Mouse (Mus musculus): Measurements from ENCODE around the gene Iqgap2.

The Iqgap2 gene

DNA sequence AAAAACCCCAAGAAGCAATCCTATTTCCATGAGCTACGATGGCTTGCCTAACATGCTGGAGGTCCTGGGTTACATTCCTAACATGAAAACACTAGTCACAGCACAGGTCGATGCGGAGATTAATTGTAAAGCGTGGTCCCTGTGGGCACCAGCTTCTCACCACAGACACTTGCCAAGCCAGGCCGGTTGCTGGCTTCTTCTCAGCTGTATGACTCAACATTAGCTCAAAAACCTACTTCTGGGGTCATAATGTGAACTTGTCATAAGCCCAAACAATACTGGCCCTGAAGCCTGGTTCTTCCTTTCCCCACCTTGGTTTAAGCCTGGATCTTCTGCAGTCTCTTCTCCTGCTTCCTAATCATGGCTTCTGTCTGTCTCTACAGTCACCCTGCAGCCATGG lies 306.8 kb downstream of the Iqgap2 start:
- DNase-seq (ENCODE audit: low spot score in 2 of 2) = no peak

DNA sequence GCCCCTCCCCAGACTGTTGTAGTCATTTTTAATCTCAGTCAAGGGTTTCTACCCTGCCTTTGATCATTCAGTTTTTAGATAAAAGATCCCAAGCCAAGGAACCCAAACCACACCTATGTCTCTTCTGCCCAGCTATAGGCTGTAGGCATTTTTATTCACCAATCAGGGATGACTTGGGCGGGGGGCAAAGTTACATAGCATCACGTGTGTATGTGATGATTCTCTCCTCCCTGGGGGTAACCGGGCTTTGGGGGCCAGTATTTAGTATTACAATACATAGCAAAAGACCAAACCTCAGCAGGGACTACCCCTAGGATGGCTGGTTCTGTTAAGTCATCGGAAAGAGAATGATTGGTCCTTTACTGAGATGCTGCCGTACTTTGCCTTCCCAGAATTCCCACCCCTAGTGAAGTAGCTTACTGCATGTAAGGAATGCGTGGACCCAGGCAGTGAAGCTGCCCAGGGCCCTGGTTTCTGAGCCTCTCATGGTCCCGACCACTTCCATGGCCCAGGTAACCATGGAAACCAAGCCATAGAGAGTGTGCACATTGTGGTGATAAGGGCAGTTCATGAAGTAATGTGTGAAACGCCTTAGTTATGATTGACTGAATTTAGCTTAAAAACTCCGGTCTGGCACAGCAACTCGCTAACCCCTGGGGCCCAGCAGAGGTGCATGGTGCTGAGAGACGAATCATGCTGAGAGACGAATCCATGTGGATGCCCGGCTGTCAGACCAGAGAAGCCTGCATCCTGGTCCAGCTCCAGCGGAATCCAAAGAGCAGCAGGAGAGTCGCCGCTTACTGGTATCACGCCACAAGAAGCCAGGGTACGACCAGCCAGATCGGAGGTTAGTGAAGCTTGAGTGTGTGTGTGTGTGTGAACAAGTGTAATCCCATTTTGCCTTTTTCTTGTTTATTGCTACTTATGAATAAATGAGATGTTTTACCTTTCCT lies 308.2 kb downstream of the Iqgap2 start:
- DNase-seq (ENCODE audit: low spot score in 2 of 2) = no peak

- DNase-seq (ENCODE audit: low spot score in 2 of 2) = no peak
These were observed 309.9 kb downstream of the Iqgap2 start for GRCm38 (mm10) chr13:95581850-95582249.

DNA sequence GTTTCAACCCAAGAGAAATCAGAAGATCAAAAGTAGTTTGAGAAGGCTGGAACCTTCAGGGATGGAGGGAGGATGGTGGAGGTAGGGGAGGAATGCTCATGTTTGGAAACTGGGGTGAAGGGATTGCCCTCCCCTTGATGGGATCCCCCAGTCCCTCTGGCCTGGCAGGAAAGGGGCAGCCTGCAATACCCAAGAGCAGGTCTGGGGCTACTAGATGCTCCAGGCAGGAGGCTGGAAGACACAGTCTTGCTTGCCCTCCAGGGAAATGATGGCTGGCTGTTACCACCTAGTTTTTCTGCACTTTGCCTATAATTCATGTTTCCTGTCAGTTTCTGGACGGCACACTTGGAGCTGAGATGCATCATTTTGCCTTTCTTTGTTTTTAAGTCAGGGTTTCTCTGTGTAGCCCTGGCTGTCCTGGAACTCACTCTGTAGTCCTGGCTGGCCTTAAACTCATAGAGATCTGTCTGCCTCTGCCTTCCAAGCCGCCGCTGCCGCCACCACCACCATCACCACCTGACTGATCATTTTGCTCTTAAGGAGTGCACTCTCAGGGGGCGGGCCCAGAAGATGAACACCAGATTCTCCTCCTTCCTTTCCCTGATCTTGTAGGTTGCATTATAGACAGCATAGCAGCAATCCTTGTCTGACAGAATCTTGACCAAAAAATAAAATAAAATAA lies 313.6 kb downstream of the Iqgap2 start:
- no peak for DNase-seq (ENCODE audit: low spot score in 2 of 2)

Data from spleen, postnatal 10 days (tissue).